8 mouse cellular contexts compared by ENCODE assay signal in the genomic region with DNA sequence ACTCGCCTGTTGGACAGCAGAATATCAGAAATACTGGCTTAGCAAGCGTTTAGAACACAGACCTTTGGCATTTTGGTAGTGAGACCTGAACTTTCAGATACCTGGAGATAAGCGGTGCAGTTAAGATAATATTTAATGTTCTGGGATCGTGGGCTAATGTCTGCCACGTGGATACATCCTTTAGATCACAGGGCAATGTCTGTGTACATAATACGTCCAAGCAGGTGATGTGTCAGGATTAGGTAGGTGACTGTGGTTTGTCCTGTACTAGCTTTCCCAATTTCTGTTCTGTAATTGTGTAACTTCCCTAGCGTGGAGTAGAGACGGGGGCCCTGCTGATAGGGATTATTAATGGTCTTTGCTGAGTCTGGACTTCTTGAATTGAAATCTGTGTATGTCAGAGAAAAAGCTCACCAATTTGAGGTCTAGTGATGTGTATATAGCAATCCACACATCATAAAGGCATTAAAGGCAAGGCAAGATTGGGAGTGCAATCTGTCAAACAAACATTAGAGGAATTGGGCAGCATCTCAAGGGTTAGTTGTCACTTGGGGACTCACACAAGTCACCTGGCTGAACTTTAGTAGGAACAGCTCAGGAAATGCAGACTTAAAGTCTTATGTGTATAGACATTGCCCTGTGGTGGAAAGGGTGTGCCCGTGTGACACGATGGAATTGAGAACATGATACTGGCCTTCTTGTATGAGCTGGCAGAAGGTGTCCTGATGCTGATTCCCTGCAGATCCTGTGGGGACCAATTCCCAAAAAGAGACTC. TPM values are rescaled to one million over a fixed set of nuclear protein-coding genes. Genes with fewer than 3 reads are reported as not detected.
A peak's percentile ranks its signal among the peaks of the same experiment; 100 is the strongest.
DNase-seq lines count a peak whose midpoint lies in the region; ATAC-seq and TF ChIP-seq lines count a peak whose summit lies in the region.

No protein-coding gene starts in this region.

- H3K27ac ChIP-seq in heart, postnatal 0 days (ENCODE audit: low read depth), result no peak overlapping the region
- H3K27ac ChIP-seq in embryonic facial prominence, embryonic 10.5 days (replicated peaks), result peak overlapping the region; percentile 87; the same call in 1 of the 2 replicates
- no peak overlapping the region for H3K27ac ChIP-seq in intestine, embryonic 15.5 days
- peak overlapping the region; percentile 92; the same call in 1 of the 2 replicates for H3K27ac ChIP-seq in midbrain, embryonic 16.5 days (ENCODE audit: low read length)

- peaks cover 5% of the 10 kb centered on the region; the same call in 1 of the 2 replicates for H3K4me1 ChIP-seq in heart, postnatal 0 days (ENCODE audit: control insufficient read depth, insufficient read depth)
- peaks cover 16% of the 10 kb centered on the region for H3K4me1 ChIP-seq in embryonic facial prominence, embryonic 10.5 days
- peaks cover 13% of the 10 kb centered on the region for H3K4me1 ChIP-seq in intestine, embryonic 15.5 days (replicated peaks)
- H3K4me1 ChIP-seq in midbrain, embryonic 16.5 days (ENCODE audit: control insufficient read depth, insufficient read depth, low read length), result peaks cover 16% of the 10 kb centered on the region

- TF ChIP-seq EP300 in heart, postnatal 0 days (IDR thresholded peaks at IDR 0.05; ENCODE audit: low read depth), result no peak

- WGBS in heart, postnatal 0 days, result 39% methylated on average over 10 of the region's 10 CpGs
- 50% methylated on average over 10 of the region's 10 CpGs for WGBS in embryonic facial prominence, embryonic 10.5 days
- WGBS in intestine, embryonic 15.5 days, result 22% methylated on average over 10 of the region's 10 CpGs
- WGBS in midbrain, embryonic 16.5 days, result 45% methylated on average over 10 of the region's 10 CpGs

- no peak overlapping the region for H3K9ac ChIP-seq in heart, postnatal 0 days (replicated peaks; ENCODE audit: low read depth, low read length)
- peak overlapping the region; percentile 82 for H3K9ac ChIP-seq in intestine, embryonic 15.5 days
- peak overlapping the region; percentile 91 for H3K9ac ChIP-seq in midbrain, embryonic 16.5 days (ENCODE audit: low read depth, low read length)

- no peaks in the 10 kb centered on the region for H3K9me3 ChIP-seq in heart, postnatal 0 days (replicated peaks; ENCODE audit: control insufficient read depth, low read length)
- H3K9me3 ChIP-seq in embryonic facial prominence, embryonic 10.5 days, result no peaks in the 10 kb centered on the region
- H3K9me3 ChIP-seq in intestine, embryonic 15.5 days, result no peaks in the 10 kb centered on the region
- no peaks in the 10 kb centered on the region for H3K9me3 ChIP-seq in midbrain, embryonic 16.5 days (replicated peaks; ENCODE audit: control insufficient read depth, low read length, poor library complexity, severe bottlenecking)

- no peaks in the 10 kb centered on the region for H3K27me3 ChIP-seq in heart, postnatal 0 days (ENCODE audit: control insufficient read depth, insufficient read depth, low read length)
- no peaks in the 10 kb centered on the region for H3K27me3 ChIP-seq in embryonic facial prominence, embryonic 10.5 days (replicated peaks; ENCODE audit: low read depth, poor library complexity, severe bottlenecking)
- H3K27me3 ChIP-seq in intestine, embryonic 15.5 days (replicated peaks), result no peaks in the 10 kb centered on the region
- no peaks in the 10 kb centered on the region for H3K27me3 ChIP-seq in midbrain, embryonic 16.5 days (ENCODE audit: control insufficient read depth, insufficient read depth, low read depth, low read length)

- intact Hi-C loops in heart, postnatal 14 days (cut with DNase I), result no loop called here

- peak overlapping the region; percentile 70 for H3K4me3 ChIP-seq in heart, postnatal 0 days (ENCODE audit: low read depth, low read length)
- H3K4me3 ChIP-seq in embryonic facial prominence, embryonic 10.5 days, result peak overlapping the region; percentile 75
- peak overlapping the region; percentile 76 for H3K4me3 ChIP-seq in intestine, embryonic 15.5 days (replicated peaks)
- H3K4me3 ChIP-seq in midbrain, embryonic 16.5 days (ENCODE audit: low read depth, low read length), result peak overlapping the region; percentile 92

- no peaks in the 10 kb centered on the region for H3K36me3 ChIP-seq in heart, postnatal 0 days (replicated peaks; ENCODE audit: control insufficient read depth, insufficient read depth, low read length)
- H3K36me3 ChIP-seq in embryonic facial prominence, embryonic 10.5 days (replicated peaks), result peaks cover 22% of the 10 kb centered on the region
- H3K36me3 ChIP-seq in intestine, embryonic 15.5 days, result peaks cover under 1% of the 10 kb centered on the region; the same call in 1 of the 2 replicates
- H3K36me3 ChIP-seq in midbrain, embryonic 16.5 days (ENCODE audit: control insufficient read depth, insufficient read depth, low read length), result no peaks in the 10 kb centered on the region

- ATAC-seq in heart, postnatal 0 days (ENCODE audit: insufficient read depth, low read depth), result no peak
- ATAC-seq in intestine, embryonic 15.5 days, result no peak
- no peak for ATAC-seq in midbrain, embryonic 16.5 days

- no peak for TF ChIP-seq CTCF in heart, postnatal 0 days (IDR thresholded peaks at IDR 0.05; ENCODE audit: low read depth)

- no peak for DNase-seq in heart, postnatal 0 days (ENCODE audit: low spot score)
- DNase-seq in heart, postnatal 14 days, result no peak
- DNase-seq in embryonic facial prominence, embryonic 10.5 days (ENCODE audit: low spot score), result no peak
- DNase-seq in adrenal gland, adult 18-20 months (ENCODE audit: low spot score in 2 of 2), result no peak
- DNase-seq in layer of hippocampus, adult 11-12 months (ENCODE audit: low spot score), result no peak
- no peak for DNase-seq in frontal cortex, postnatal 25 days (ENCODE audit: low spot score in 2 of 2)

- H3K4me2 ChIP-seq in heart, postnatal 0 days (ENCODE audit: low read depth, low read length), result peak overlapping the region; percentile 88
- H3K4me2 ChIP-seq in intestine, embryonic 15.5 days (replicated peaks), result peak overlapping the region; percentile 80
- peak overlapping the region; percentile 79 for H3K4me2 ChIP-seq in midbrain, embryonic 16.5 days (ENCODE audit: low read length)

RNA-seq across cellular contexts. Expression of a gene that starts 1.1 kb away (rescaled TPM):
- total RNA-seq in heart, postnatal 0 days (2014; rRNA removed; ENCODE audit: low replicate concordance), result 17.3 and 19.6 TPM in 2 replicates
- 10.8 and 12.2 TPM in 2 replicates for polyA plus RNA-seq in heart, postnatal 0 days (2015; fragmentation: Nextera tagmentation; extraction: Ambion mirVana)
- 1 to 10 TPM; 8.9 TPM for total RNA-seq in heart, postnatal 14 days (2021)
- polyA plus RNA-seq in embryonic facial prominence, embryonic 10.5 days (2016; fragmentation: Nextera tagmentation; extraction: Ambion mirVana), result 46.4 and 46.5 TPM in 2 replicates
- 39.9 and 41.9 TPM in 2 replicates for polyA plus RNA-seq in intestine, embryonic 15.5 days (2015; fragmentation: Nextera tagmentation; extraction: Ambion mirVana)
- polyA plus RNA-seq in midbrain, embryonic 16.5 days (2015; fragmentation: Nextera tagmentation; extraction: Ambion mirVana), result 33.3 and 33.4 TPM in 2 replicates
- 10 to 100 TPM; 32.5 to 43.3 TPM for total RNA-seq in adrenal gland, adult 18-20 months (2021)

RNA-seq across cellular contexts. Expression of a gene that starts 22.8 kb away (rescaled TPM):
- 28.0 and 30.5 TPM in 2 replicates for total RNA-seq in heart, postnatal 0 days (2014; rRNA removed; ENCODE audit: low replicate concordance)
- polyA plus RNA-seq in heart, postnatal 0 days (2015; fragmentation: Nextera tagmentation; extraction: Ambion mirVana), result 1.8 and 1.9 TPM in 2 replicates
- total RNA-seq in heart, postnatal 14 days (2021), result 10 to 100 TPM; 47.8 to 52.8 TPM
- 5.5 and 5.6 TPM in 2 replicates for polyA plus RNA-seq in embryonic facial prominence, embryonic 10.5 days (2016; fragmentation: Nextera tagmentation; extraction: Ambion mirVana)
- 5.2 and 5.4 TPM in 2 replicates for polyA plus RNA-seq in intestine, embryonic 15.5 days (2015; fragmentation: Nextera tagmentation; extraction: Ambion mirVana)
- polyA plus RNA-seq in midbrain, embryonic 16.5 days (2015; fragmentation: Nextera tagmentation; extraction: Ambion mirVana), result 0.89 and 0.92 TPM in 2 replicates
- total RNA-seq in adrenal gland, adult 18-20 months (2021), result 100 to 1,000 TPM; 102 to 103 TPM

RNA-seq across cellular contexts. Expression of a gene that starts 58.0 kb away (rescaled TPM):
- 25.6 and 27.9 TPM in 2 replicates for total RNA-seq in heart, postnatal 0 days (2014; rRNA removed; ENCODE audit: low replicate concordance)
- polyA plus RNA-seq in heart, postnatal 0 days (2015; fragmentation: Nextera tagmentation; extraction: Ambion mirVana), result 15.5 and 16.2 TPM in 2 replicates
- 10 to 100 TPM; 35.3 to 40.1 TPM for total RNA-seq in heart, postnatal 14 days (2021)
- 29.4 and 31.2 TPM in 2 replicates for polyA plus RNA-seq in embryonic facial prominence, embryonic 10.5 days (2016; fragmentation: Nextera tagmentation; extraction: Ambion mirVana)
- polyA plus RNA-seq in intestine, embryonic 15.5 days (2015; fragmentation: Nextera tagmentation; extraction: Ambion mirVana), result 21.8 and 22.0 TPM in 2 replicates
- 50.3 and 59.6 TPM in 2 replicates for polyA plus RNA-seq in midbrain, embryonic 16.5 days (2015; fragmentation: Nextera tagmentation; extraction: Ambion mirVana)
- total RNA-seq in adrenal gland, adult 18-20 months (2021), result 10 to 100 TPM; 40.3 to 47.9 TPM

Comparison
In these comparisons a context has a peak if more than half of its experiments do, and no peak if none do; other contexts are left out.
1. H3K27ac ChIP-seq: peak in embryonic facial prominence, embryonic 10.5 days (single experiment) and midbrain, embryonic 16.5 days (single experiment); none in heart, postnatal 0 days (single experiment) and intestine, embryonic 15.5 days (single experiment).
2. Peak in every context shown above with its lines, with median percentiles within 50 percentile points of each other: H3K4me2 ChIP-seq and H3K4me3 ChIP-seq.